Mouse (Mus musculus) cerebellum, adult 11-12 months (tissue): ENCODE results near the gene Slc8b1.
"Not testable (repeated sequence)": the region's sequence is repeated elsewhere in the genome, so short reads cannot be mapped to it uniquely, and the experiment has no call there.

Experiments
- DNase-seq: peaks from one replicate; pipeline ENCODE4 v3.0.0; 2022

Slc8b1 gene

GRCm38 (mm10) chr5:120497071-120497470 lies 13.9 kb upstream of the Slc8b1 start:
- no peak for DNase-seq

DNA sequence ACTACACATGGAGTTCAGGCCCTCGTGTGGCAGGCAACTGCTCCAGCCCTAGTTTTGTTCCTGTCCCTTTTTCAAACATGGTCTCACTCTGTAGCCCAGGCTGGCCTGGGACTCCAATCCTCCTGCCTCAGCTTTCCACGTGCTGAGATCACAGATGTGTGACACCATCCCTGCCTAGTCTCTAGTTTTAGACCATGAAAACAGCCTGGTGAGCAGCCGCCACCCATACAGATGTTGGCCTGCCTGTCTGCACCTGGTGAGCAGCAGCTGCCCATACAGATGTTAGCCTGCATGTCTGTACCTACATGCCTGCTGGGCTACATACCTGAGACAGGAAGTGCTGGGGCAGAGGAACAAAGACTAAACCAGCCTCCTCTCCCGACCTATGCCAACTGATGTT lies 11.8 kb upstream of the Slc8b1 start:
- no peak for DNase-seq

DNA sequence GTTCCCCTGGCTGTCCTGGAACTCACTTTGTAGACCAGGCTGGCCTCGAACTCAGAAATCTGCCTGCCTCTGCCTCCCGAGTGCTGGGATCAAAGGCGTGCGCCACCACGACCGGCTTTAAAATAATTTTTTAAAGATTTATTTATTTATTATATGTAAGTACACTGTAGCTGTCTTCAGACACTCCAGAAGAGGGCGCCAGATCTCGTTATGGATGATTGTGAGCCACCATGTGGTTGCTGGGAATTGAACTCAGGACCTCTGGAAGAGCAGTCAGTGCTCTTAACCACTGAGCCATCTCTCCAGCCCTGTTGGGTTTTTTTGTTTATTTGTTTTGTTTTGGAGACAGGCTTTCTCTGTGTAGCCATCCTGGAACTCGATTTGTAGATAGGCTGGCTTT lies 10.4 kb upstream of the Slc8b1 start:
- DNase-seq = not testable (repeated sequence)

- DNase-seq = peak; percentile 64
Observed at GRCm38 (mm10) chr5:120502147-120502621, 8.8 kb upstream of the Slc8b1 start.

- DNase-seq = no peak
Observed at GRCm38 (mm10) chr5:120502675-120503143, 8.3 kb upstream of the Slc8b1 start.

- peak; percentile 78 for DNase-seq
Observed at GRCm38 (mm10) chr5:120503144-120503795, 7.7 kb upstream of the Slc8b1 start, which contains the start of gene Plbd2. Plbd2 (minus strand) TSS chr5:120503625.

- peak; percentile 85 for DNase-seq
Observed at GRCm38 (mm10) chr5:120505368-120505767, 5.6 kb upstream of the Slc8b1 start.

DNA sequence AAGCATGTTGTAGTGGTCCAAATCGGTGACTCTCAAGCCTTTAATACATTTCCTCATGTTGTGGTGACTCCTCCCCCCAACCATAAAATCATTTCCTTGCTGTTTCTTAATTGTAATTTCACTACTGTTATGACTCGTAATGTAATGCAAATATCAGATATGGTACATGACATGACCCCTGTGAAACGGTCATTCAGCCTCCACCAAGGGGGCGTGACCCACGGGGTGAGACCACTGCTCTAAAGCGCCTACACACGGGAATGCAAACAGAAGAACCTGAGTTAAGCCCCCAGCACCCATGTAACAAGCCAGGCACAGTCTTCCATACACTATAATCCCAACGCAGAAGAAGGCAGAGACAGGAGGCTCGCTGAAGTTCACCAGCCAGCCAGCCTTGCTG lies 5.2 kb upstream of the Slc8b1 start:
- no peak for DNase-seq

DNA sequence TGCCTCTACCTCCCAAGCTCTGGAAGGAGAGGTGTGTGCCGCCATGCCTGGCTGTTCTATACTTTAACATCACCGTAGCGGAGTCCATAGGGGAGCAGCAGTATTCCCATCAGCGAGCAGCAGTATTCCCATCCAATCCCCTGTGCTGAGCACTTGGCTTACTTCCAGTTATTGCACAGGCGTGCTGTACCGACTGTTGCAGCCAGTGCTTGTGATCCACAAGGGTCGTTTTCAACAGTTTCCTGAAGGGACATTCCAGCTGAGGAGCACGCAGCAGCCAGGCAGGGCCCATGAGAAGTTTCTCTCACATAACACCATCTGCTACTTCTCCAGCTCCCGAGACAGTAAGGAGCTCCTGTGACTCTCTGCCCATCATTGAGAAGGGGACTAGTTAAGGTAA lies 4.5 kb upstream of the Slc8b1 start:
- no peak for DNase-seq

GRCm38 (mm10) chr5:120507311-120507710 lies 3.7 kb upstream of the Slc8b1 start:
- DNase-seq = no peak

DNA sequence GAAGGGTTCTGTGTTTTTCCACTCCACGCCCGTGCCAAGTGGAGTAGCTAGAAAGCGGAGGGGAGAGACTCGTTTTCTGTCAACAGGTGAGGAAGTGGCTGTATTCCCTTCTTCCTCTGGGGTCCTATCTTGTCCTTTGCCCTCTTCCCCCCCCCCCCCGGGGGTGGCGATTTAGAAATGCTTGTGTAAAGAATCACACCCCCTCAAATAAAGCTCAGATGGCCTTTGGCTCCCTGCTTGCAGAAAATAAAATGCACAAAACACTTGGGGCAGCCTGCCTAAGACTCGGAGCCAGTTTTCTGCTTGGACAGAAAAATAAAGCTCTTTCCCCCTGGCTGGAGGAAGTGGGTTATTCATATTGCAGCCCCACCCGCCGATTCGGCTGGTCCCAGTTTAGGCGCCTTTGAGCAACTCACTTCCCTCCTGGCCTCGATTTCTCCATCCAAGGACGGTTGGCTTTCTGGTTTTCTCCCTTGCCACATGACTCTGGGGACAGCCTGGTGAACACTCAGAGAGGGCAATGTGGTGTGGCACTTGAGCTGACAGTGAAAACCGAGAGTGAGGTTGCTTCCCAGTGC lies 764 bp downstream of the Slc8b1 start:
- DNase-seq = no peak

DNA sequence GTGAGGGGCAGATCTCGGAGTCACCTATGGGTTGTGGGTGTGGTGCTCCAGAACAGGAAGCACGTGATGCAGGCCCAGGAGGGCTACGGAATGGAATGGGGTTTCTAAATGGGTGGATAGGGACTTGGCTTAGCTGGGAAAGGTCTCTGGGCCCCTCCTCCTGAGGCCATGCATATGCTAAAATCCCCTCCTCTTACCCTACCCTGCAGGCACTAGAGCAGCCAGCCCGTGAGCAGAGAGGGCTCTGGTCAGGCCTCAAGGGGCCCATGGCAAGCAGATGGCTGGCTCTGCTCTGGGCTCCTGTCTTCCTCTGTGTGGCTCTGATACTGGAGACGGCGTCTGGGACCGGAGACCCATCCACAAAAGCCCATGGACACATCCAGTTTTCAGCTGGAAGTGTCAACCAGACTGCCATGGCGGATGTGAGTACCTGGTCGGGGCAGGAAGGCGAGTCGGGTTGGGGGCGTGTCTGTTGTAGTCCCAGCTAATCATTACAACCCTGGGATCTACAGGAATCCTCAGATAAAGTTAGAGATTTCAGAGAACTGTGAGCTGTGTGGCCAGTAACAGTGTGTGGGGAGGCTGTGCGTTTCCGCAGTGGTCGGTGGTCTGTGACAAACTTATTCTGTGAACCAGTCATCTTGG lies 2.1 kb downstream of the Slc8b1 start:
- DNase-seq = no peak

DNA sequence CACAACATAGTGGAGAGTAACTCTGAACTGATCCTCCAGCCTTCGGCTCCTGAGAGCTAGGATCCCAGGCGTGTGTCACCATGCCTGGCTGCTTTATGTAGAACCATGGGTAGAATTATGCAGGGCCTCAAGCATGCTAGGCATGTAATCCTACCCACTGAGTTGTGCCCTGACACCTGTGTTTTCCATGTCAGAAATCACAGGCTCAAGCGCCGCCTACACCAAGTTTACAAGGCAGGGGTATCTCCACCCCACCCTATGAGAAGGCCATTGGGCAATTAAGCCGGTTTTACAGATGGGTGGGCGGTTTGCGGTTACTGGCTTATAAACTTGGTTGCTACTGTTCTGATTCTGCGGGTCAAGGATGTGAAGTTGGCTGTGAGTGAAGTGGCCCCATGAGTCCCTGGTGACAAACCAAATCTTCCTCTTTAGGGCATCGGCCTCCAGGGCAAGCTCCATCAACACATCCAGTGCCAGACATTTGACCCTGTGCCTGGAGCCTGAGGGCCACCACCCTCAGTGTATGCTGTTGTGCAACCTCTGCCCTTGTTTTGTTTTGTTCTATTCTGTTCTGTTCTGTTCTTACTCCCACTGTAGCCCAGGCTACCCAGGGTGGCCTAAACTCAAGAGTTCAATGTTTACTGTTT lies 3.2 kb downstream of the Slc8b1 start:
- no peak for DNase-seq

- DNase-seq = no peak
Observed at GRCm38 (mm10) chr5:120514754-120515153, 3.8 kb downstream of the Slc8b1 start.

DNA sequence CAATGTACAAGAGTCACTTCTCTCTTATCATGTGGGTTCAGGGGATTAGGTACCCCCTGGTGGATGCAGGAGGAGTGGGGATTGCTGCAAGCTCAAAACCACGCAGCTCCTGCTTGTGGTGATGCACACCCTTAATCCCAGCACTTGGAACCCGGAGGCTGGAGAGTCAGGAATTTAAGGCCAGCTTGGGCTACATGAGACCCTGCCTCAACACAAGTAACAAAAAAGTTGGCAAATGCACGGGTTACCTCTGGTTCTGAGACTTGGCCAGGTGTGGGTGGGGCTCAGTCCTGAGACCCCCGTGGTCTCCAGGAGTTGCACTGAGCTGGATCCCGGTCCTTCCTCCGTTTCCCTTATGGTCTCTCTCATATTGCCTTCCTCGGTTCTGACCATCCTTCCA lies 4.5 kb downstream of the Slc8b1 start:
- no peak for DNase-seq

DNA sequence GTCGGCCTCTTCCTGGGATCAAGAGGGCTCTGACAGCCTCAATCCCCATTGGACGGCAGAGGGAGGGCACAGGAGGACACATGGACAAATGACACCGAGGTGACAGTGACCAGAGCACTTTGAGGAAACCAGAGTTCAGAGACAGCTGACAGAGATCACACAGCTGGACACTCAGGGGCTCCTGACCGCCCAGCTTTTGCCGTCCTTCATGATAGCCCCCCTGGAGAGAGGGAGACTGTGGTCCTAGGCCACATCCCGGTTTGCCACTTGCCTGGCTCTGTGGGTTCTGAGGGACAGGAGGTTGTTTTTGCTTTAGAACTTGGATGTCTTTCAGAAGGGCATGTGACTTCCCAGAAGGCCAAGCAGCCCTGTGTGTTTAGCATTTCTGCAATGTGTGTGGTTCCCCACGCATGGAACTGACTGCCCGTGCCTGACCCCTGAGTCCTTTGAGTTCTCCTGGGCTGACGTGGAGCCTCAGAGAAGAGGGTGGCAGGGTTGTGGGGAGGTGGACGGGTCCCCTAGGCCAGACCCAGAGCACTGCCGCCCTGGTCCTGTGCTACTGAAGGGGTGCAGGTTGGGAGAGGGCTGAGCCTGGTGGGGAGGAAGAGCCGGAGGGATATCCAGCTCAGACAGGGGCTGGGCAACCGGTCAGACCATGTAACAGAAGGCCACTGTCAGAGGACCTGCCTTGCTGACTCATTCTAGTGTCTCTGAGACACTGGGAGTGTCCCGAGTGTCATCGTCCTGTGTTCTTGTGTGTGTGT lies 5.4 kb downstream of the Slc8b1 start:
- no peak for DNase-seq

DNA sequence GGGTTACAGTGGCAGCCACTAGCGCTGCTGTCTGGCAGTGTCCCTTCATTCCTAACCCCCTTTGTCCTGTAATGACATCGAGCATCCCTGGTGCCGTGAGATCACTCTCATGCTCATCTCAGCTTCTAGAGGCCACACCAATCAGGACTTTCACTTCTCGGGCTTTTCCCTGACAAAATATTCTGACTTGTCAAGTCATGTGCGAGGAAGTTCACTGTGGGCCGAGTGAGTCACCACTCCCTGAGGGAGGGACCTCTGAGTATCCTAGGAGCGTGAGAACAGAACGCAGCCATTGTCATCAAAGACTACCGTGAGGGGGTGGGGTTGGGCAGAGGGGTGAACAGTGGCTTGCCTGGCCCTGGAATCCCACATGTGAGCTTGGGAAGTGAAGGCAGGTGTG lies 6.6 kb downstream of the Slc8b1 start:
- DNase-seq = no peak

DNA sequence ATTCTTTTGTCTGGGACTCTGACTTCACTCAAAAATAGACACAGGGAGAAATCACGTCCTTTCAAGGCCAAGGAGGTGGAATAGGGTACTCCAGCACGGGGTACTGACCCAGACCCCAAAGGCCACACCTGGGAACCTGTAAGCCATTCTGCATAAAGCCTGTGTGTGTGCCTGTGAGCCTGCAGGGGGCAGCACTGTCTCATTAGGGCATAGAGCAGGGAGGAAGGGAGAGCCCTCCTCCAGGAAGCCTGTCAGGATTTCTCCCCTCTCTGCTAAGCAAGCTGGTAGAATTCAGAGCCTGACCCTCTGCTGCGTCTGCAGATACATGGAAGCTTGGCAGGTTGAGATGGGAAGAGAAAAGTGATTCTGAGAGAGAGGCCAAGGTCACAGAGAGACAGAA lies 11.7 kb downstream of the Slc8b1 start:
- no peak for DNase-seq

DNA sequence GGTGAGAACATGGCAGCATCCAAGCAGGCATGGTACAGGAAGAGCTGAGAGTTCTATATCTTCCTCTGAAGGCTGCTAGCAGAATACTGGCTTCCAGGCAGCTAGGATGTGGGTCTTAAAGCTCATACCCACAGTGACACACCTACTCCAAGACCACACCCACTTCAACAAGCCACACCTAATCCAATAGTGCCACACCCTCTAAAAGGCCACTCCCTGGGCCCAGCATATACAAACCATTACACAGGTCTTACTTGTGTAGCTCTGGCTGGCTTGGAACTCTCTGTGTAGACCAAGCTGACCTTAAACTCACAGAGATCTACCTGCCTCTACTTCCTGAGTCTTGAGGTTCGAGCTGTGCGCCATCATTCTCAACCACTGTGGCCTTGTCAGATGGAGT lies 13.8 kb downstream of the Slc8b1 start:
- DNase-seq = no peak

- DNase-seq = no peak
Observed at GRCm38 (mm10) chr5:120525737-120526136, 14.8 kb downstream of the Slc8b1 start.

DNA sequence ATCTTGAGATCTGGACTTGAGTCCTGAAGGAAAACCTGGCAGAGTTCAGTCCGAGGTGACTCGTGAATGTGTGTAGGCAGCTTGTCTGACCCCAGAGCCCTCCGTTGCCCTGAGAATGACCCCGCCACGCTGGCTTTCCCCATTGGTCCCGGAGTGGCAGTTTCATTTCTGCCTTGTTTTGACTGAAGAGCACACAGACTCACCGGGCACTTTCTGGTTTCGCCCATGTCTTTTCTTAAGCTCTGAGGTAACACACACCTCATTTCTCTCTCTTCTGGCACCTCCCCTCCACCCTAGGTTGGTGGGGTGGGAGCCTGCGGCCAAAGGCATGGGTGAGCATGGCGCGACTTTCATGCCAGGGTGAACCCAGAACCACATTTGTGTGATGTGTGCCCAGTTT lies 15.3 kb downstream of the Slc8b1 start:
- no peak for DNase-seq

GRCm38 (mm10) chr5:120527296-120527964 lies 16.5 kb downstream of the Slc8b1 start:
- DNase-seq = no peak
